Mouse (Mus musculus) kidney, adult 2 months (tissue): ENCODE measurements at regions not wholly inside any gene's neighbourhood (a gene's known extent, or its start where the extent isn't known, plus 50 kb on each side); places are given as distances from the start of the nearest gene placed in this dataset.

Experiments used
- CTCF ChIP-seq: fragments of 200-500 bp; conservative IDR thresholded peaks from 2 replicates; pipeline ENCODE4 v1.5.1; 2011; ENCODE audit warnings: low read depth, mild to moderate bottlenecking, control low read depth, low read length, moderate library complexity, mixed read lengths; ENCODE audit not compliant: insufficient read depth, insufficient read length
- POLR2A ChIP-seq: fragments of 200-500 bp; IDR thresholded peaks from one replicate; pipeline ENCODE4 v1.6.1; 2011; ENCODE audit warnings: low read depth, low read length, control low read depth

- TF ChIP-seq CTCF (no peak), POLR2A (no peak)
Observed at GRCm38 (mm10) chr7:71470418-71470817, 119.1 kb upstream of the Gm10295 start.
